Mouse (Mus musculus) G1E (cell line): ENCODE measurements around the gene Src.

ENCODE experiments used
- CTCF ChIP-seq: IDR thresholded peaks from 2 replicates; pipeline ENCODE4 v1.5.1; 2012; ENCODE audit warnings: low read depth, low read length, inconsistent platforms, mixed read lengths
- GATA2 ChIP-seq: IDR thresholded peaks from 2 replicates; pipeline ENCODE4 v1.6.1; 2012; ENCODE audit warnings: low read depth, low read length, inconsistent platforms, borderline replicate concordance

DNA sequence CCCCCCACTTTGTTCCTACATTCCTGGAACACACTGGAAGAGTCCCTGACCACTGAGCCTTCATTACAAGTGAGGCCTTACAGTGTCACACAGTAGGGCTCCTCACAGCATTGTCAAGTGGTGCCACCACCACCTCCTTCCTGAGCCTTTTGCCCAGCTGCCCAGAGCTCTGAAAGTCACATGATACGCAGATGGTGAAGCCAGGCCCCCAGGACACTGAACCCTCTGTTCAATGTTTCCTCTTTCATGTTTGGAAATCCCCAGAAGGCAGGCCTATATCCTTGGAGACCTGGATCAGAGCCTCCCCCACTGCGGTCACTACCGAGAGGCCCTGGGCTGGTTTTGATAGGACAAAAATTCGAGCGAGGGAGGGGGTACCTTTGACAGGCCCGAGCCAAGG lies 1.0 kb upstream of the Src start:
- no peak for TF ChIP-seq CTCF
- TF ChIP-seq GATA2: no peak
